Mouse (Mus musculus) spleen, adult 12 weeks (tissue): ENCODE data around the gene Fam83b.

Source experiments
- DNase-seq: peaks from one replicate; pipeline ENCODE4 v3.0.0; 2022; ENCODE audit warnings: low spot score

Fam83b gene

DNA sequence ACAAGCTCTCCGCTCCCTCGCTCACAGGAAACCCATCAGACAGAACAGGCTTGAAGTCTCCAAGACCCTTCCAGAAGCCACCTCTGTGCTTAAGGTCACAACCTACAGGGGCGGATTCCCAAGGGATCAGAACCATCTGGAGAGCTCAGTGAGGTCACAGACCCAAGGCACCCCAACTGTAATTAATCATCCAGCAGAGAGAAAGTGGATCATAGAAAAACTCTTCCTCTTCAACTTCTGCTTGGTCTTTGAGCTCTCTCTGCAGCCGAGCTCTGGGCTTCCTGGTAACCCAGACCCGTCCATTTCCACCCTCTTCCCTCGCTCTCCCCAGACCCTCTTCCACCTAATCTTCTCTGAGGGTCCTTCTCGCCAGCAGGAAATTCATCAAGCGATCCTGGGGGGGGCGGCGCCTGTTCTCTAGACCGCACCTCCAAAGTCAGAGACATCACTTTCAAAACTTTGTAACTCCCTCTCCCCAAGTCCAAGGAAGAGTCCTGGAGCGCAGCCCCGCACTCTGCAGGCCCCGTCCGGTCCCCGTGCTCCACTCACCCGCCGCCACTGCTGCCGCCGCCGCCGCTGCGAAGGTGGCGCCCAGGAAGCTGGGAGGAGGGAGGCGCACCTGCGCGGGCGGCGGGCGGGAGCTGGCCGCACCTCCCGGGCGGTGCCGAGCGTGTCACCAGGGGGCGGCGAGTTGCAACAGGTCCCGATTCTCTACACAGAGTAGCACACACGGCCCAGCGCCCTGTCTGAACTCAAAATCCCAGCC lies at the start of gene Fam83b:
Fam83b (minus strand) TSS at position 602 of the 766 bp plus-strand sequence.
- no peak for DNase-seq

- DNase-seq: no peak
Observed at GRCm38 (mm10) chr9:76614165-76614564, 47.2 kb upstream of the Fam83b start.

DNA sequence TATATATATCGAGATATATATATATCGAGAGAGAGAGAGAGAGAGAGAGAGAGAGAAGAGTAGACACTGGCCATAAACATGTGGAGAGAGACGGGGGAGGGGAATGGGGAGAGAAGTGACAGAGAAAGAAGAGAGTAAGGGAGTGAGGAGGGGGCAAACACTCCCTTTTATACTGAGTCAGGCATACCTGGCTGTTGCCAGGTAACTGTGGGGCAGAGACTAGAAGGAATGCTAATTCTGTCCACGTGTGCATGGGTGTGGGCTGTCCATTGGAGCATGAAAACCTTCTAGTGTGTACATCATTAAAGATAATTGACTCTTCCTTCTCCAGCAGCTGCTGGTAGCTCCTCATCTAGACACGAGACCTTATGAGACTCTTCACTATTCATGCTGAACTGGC lies 36.8 kb upstream of the Fam83b start:
- no peak for DNase-seq

DNA sequence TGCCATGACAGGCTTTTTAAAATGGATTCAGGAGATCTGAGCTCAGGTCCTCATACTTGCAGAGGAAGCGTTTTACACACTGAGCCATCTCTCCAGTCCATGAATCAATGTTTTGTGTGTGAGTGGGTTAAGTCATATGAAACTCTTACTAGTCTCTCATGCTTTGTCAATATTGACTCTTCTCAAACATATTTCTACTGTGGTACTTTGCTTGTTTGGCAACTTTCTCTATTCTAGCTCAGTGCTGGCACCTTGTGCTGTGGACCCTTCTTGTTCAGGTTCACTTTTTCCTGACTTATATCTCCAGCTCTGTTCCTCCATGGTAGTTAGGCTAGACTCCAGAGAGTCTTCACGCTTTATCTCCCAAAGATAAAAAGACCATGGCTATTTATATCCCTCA lies 36.0 kb upstream of the Fam83b start:
- no peak for DNase-seq

DNA sequence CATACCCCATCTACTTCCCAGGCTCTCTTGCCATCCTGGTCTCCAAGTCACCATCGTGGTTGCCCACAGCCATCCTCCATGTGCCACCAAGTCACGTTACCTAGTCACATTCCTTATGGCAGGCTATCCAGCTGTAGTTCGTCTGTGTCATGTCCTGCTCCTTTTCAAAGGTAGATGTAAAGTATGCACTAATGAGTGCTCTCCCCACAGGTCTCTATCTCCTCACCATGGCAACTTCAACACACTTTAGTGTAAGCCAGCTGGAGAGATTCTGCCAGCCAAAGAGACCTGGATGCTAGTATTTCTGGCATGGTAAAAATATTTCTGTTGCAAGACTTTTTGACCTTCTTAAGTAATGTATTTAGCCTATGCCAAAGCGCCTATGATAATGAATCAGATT lies 30.5 kb upstream of the Fam83b start:
- DNase-seq: no peak

GRCm38 (mm10) chr9:76593841-76594240 lies 26.9 kb upstream of the Fam83b start:
- DNase-seq: no peak

GRCm38 (mm10) chr9:76583943-76584342 lies 17.0 kb upstream of the Fam83b start:
- DNase-seq: no peak

DNA sequence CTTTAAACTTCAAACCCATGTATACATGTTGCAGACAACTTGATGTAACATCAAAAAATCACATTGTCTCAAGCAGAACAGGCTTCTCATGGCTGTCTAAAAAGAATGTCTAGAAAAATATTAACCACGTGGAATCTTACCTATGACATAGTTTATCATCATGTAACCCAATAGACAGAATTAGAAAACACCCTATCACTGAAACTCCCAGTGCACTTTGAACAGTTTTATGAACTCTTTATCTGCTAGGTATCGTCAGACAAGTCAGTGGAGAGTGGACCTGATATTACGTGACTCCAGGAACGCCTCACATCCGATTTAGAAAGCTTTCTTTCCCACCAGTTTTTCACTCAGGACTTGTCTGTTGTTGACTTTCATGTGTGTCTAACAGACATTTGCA lies 15.1 kb upstream of the Fam83b start:
- no peak for DNase-seq

DNA sequence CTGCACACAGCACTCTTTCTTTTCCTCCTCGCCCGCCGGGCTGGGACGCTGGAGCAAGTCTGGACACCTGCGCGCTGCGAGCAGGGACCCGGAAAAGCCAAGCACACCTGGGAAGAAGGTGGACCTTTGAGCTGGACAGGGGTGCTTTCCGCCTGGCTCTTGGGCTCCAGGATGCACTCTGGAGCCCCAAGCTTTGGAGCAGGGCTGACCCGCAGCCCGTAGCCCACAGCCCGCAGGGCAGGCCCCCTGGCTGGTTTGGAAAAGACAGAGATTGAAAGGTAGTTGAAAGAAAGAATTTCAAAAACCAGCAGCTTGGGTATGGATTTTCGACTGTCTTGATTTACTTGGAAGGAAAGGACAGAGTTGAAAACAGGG lies 352 bp upstream of the Fam83b start:
- no peak for DNase-seq

- DNase-seq: no peak
Observed at GRCm38 (mm10) chr9:76565656-76566055, 1.3 kb downstream of the Fam83b start.

GRCm38 (mm10) chr9:76564071-76564470 lies 2.8 kb downstream of the Fam83b start:
- no peak for DNase-seq

DNA sequence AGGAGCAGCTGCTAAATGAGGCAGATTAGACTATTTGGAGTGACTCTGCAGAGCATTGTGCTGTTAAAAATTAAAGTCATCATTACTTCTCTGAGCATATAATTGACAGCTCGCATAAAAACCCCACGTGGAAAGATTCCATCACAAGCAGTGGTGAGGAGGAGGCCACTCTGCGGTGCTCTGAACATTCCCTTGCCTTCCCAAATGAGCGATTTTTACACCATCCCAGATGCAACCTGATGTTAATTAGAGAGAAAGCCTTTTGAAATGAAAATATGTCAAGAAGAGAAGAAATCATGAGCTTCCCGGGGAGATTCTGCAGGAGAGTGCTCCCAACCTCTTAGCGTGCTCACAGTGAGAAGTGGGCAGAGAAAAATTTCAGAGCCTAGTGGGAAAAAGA lies 4.1 kb downstream of the Fam83b start:
- DNase-seq: no peak

- no peak for DNase-seq
Observed at GRCm38 (mm10) chr9:76559240-76559639, 7.7 kb downstream of the Fam83b start.

GRCm38 (mm10) chr9:76553758-76554157 lies 13.2 kb downstream of the Fam83b start:
- no peak for DNase-seq

DNA sequence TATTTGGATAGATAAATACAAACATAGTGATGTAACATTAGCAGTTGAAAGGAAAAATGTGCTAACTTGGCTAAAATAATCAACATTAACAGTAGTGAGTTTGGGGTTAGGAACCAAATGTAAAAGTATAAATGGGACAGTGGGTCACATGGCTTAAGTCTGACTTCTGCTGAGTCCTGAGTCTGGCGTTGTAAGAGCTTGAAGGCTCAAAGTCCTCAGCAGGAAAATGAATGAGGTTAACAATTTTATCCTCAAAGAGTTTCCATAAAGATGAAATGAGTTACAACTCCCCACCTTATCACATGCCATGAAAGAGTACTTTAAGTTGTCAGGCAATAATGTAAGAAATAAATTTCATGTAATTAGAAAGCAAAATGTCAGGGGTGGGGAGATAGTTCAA lies 13.8 kb downstream of the Fam83b start:
- no peak for DNase-seq

GRCm38 (mm10) chr9:76546714-76547113 lies 20.2 kb downstream of the Fam83b start:
- no peak for DNase-seq

DNA sequence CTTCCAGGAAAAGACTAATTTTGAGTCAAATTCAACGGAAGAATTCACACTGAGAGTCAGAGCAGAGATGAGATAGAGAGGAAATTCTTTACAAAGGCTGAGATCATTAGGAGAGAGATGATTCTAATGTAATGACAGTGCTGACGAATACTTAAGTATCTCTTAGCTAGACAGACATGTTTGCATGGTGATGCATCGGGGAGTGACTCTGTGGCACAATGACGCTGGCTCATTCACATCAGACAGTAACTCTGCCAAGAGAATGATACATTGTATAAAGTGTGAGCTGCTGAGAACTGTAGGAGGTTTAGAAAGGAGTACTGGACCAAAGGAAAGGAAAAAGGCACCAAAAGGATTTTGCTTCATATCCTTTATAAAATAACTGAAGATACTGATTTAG lies 26.2 kb downstream of the Fam83b start:
- DNase-seq: no peak

DNA sequence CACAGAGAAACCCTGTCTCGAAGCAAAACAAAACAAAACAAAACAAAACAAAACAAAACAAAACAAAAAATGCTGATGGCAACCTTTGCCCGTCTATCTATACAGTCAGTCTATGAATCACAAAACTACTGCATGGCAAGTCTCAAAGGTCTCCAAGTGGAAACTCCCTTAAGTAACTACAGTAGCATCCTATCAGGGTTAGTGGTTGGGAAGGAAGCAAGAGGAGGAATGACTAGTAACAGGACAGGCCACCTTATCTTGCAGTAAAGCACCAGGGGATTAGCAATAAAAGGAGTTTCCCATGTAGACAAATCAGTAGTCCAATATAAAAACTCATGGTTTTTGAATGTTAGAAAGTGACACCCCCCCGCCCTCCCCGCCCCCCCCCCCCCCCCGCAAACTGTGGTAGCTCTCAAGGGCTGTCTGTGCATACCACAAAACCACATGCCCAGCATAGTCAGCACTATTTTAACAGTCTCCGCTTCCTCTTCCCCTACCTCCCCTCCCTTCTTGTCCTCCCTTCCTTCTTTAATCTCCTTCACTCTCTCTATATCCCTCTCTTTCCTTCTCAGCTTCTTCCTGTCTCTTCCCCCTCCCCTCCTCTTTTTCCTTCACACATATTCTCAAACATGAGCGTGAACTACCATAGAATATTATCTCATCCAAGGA lies 26.8 kb downstream of the Fam83b start:
- no peak for DNase-seq

- no peak for DNase-seq
Observed at GRCm38 (mm10) chr9:76539271-76539670, 27.6 kb downstream of the Fam83b start.

GRCm38 (mm10) chr9:76536032-76536431 lies 30.9 kb downstream of the Fam83b start:
- no peak for DNase-seq

- no peak for DNase-seq
Observed at GRCm38 (mm10) chr9:76532403-76532802, 34.5 kb downstream of the Fam83b start.

GRCm38 (mm10) chr9:76531368-76531767 lies 35.5 kb downstream of the Fam83b start:
- no peak for DNase-seq

- DNase-seq: no peak
Observed at GRCm38 (mm10) chr9:76525592-76525991, 41.3 kb downstream of the Fam83b start.

GRCm38 (mm10) chr9:76523075-76523474 lies 43.8 kb downstream of the Fam83b start:
- no peak for DNase-seq
